Mouse (Mus musculus) heart, embryonic 10.5 days (tissue): Measurements from ENCODE around the gene Tmem129. TPM values are rescaled to one million over a fixed set of nuclear protein-coding genes. Genes with fewer than 3 reads are reported as not detected.
A peak's percentile ranks its signal among the peaks of the same experiment; 100 is the strongest.

Experiments used
- DNase-seq: peaks from one replicate; pipeline ENCODE4 v3.0.0-alpha.2; 2017; ENCODE audit warnings: low spot score
- H3K27ac ChIP-seq: fragments of 300-500 bp; sonication (generic); 2 replicates; pipeline ENCODE4 v1.5.1; 2016; ENCODE audit warnings: mild to moderate bottlenecking
- H3K27me3 ChIP-seq: fragments of 300-500 bp; sonication (generic); 2 replicates; pipeline ENCODE4 v1.6.1; 2016; ENCODE audit warnings: mild to moderate bottlenecking; ENCODE audit not compliant: poor library complexity, insufficient read depth, severe bottlenecking
- H3K36me3 ChIP-seq: fragments of 300-500 bp; sonication (generic); 2 replicates; pipeline ENCODE4 v1.6.1; 2016; ENCODE audit warnings: mild to moderate bottlenecking, moderate library complexity
- H3K4me1 ChIP-seq: fragments of 300-500 bp; sonication (generic); 2 replicates; pipeline ENCODE4 v1.6.1; 2016; ENCODE audit warnings: mild to moderate bottlenecking
- H3K4me3 ChIP-seq: fragments of 300-500 bp; sonication (generic); 2 replicates; pipeline ENCODE4 v1.5.1; 2016; ENCODE audit warnings: mild to moderate bottlenecking, moderate library complexity
- H3K9me3 ChIP-seq: fragments of 300-500 bp; sonication (generic); 2 replicates; pipeline ENCODE4 v1.6.1; 2016; ENCODE audit warnings: mild to moderate bottlenecking, moderate library complexity
- WGBS: fragments of 180-500 bp; shearing (Covaris S2); methylation state at CpG from one replicate; pipeline ENCODE4 v1.1.7; 2016; 5-methylcytosine and 5-hydroxymethylcytosine counted together
- polyA plus RNA-seq: library from polyadenylated mRNA; unstranded; fragments of >200 nt; fragmentation: Nextera tagmentation; extraction: Ambion mirVana; gene quantifications from 2 replicates; pipeline ENCODE4 v1.2.1, GENCODE M21; 2016

Tmem129 gene
- polyA plus RNA-seq, 1 experiment from 2014 or later: 37.7 TPM

GRCm38 (mm10) chr5:33627968-33628367 lies 30.2 kb downstream of the Tmem129 start:
- 0 out of 2 replicates have a peak, but pooled peaks cover 10% of the 10 kb centered on the region for H3K36me3 ChIP-seq
- 50% methylated on average over 4 of the region's 4 CpGs for WGBS
- DNase-seq: no peak
- H3K4me3 ChIP-seq: peak overlapping the region; percentile 77
- peak overlapping the region; percentile 95; the same call in 1 of the 2 replicates for H3K27ac ChIP-seq
- no peaks in the 10 kb centered on the region for H3K9me3 ChIP-seq
- peaks cover 17% of the 10 kb centered on the region for H3K4me1 ChIP-seq
- no peaks in the 10 kb centered on the region for H3K27me3 ChIP-seq

GRCm38 (mm10) chr5:33623766-33624165 lies 34.5 kb downstream of the Tmem129 start:
- no peak for DNase-seq
- 0 out of 2 replicates have a peak, but pooled peaks cover 10% of the 10 kb centered on the region for H3K36me3 ChIP-seq
- no peaks in the 10 kb centered on the region for H3K9me3 ChIP-seq
- WGBS: 68% methylated on average over 3 of the region's 3 CpGs
- H3K4me3 ChIP-seq: no peak overlapping the region
- H3K27ac ChIP-seq: no peak overlapping the region
- no peaks in the 10 kb centered on the region for H3K27me3 ChIP-seq
- peaks cover 8% of the 10 kb centered on the region for H3K4me1 ChIP-seq

- H3K27me3 ChIP-seq: no peaks in the 10 kb centered on the region
- peaks cover 1% of the 10 kb centered on the region; the same call in 1 of the 2 replicates for H3K4me1 ChIP-seq
- DNase-seq: no peak
- H3K9me3 ChIP-seq: no peaks in the 10 kb centered on the region
- H3K4me3 ChIP-seq: no peak overlapping the region
- H3K36me3 ChIP-seq: 0 out of 2 replicates have a peak, but pooled peaks cover 10% of the 10 kb centered on the region
- WGBS: 87% methylated on average over 2 of the region's 2 CpGs
- H3K27ac ChIP-seq: no peak overlapping the region
Measured at GRCm38 (mm10) chr5:33622671-33623070, 35.5 kb downstream of the Tmem129 start.

GRCm38 (mm10) chr5:33614391-33614790 lies 43.8 kb downstream of the Tmem129 start:
- Histone ChIP-seq H3K27me3 (no peaks in the 10 kb centered on the region), H3K4me1 (peaks cover 7% of the 10 kb centered on the region), H3K27ac (no peak overlapping the region), H3K36me3 (peaks cover 37% of the 10 kb centered on the region), H3K4me3 (no peak overlapping the region), H3K9me3 (no peaks in the 10 kb centered on the region)
- no peak for DNase-seq
- WGBS: 87% methylated on average over 6 of the region's 6 CpGs

GRCm38 (mm10) chr5:33611795-33612194 lies 46.4 kb downstream of the Tmem129 start:
- H3K4me3 ChIP-seq: no peak overlapping the region
- WGBS: 100% methylated on average over 1 of the region's 1 CpGs
- no peak overlapping the region for H3K27ac ChIP-seq
- peaks cover 63% of the 10 kb centered on the region for H3K36me3 ChIP-seq
- no peaks in the 10 kb centered on the region for H3K9me3 ChIP-seq
- H3K27me3 ChIP-seq: no peaks in the 10 kb centered on the region
- H3K4me1 ChIP-seq: peaks cover 5% of the 10 kb centered on the region
- no peak for DNase-seq

- no peak overlapping the region for H3K4me3 ChIP-seq
- no peak overlapping the region for H3K27ac ChIP-seq
- H3K36me3 ChIP-seq: peaks cover 77% of the 10 kb centered on the region
- no peaks in the 10 kb centered on the region for H3K27me3 ChIP-seq
- H3K9me3 ChIP-seq: no peaks in the 10 kb centered on the region
- DNase-seq: no peak
- H3K4me1 ChIP-seq: no peaks in the 10 kb centered on the region
- WGBS: 79% methylated on average over 1 of the region's 1 CpGs
Measured at GRCm38 (mm10) chr5:33609226-33609625, 49.0 kb downstream of the Tmem129 start.

GRCm38 (mm10) chr5:33607434-33607833 lies 50.8 kb downstream of the Tmem129 start:
- 95% methylated on average over 15 of the region's 15 CpGs for WGBS
- H3K4me3 ChIP-seq: no peak overlapping the region
- no peaks in the 10 kb centered on the region for H3K27me3 ChIP-seq
- peaks cover 72% of the 10 kb centered on the region for H3K36me3 ChIP-seq
- H3K9me3 ChIP-seq: no peaks in the 10 kb centered on the region
- no peak for DNase-seq
- H3K27ac ChIP-seq: no peak overlapping the region
- H3K4me1 ChIP-seq: no peaks in the 10 kb centered on the region

- WGBS: 86% methylated on average over 7 of the region's 7 CpGs
- H3K36me3 ChIP-seq: peaks cover 68% of the 10 kb centered on the region
Measured at GRCm38 (mm10) chr5:33606631-33607030, 51.6 kb downstream of the Tmem129 start.

GRCm38 (mm10) chr5:33605314-33605713 lies 52.9 kb downstream of the Tmem129 start:
- no peak for DNase-seq
- peaks cover 75% of the 10 kb centered on the region for H3K36me3 ChIP-seq
- H3K4me1 ChIP-seq: no peaks in the 10 kb centered on the region
- WGBS: 87% methylated on average over 5 of the region's 5 CpGs
- no peaks in the 10 kb centered on the region for H3K27me3 ChIP-seq
- H3K4me3 ChIP-seq: no peak overlapping the region
- no peaks in the 10 kb centered on the region for H3K9me3 ChIP-seq
- H3K27ac ChIP-seq: no peak overlapping the region

More at GRCm38 (mm10) chr5:33606631-33607030, 51.6 kb downstream of the Tmem129 start:
- H3K27ac ChIP-seq: no peak overlapping the region
- H3K27me3 ChIP-seq: no peaks in the 10 kb centered on the region
- DNase-seq: no peak
- H3K4me3 ChIP-seq: no peak overlapping the region
- no peaks in the 10 kb centered on the region for H3K9me3 ChIP-seq
- no peaks in the 10 kb centered on the region for H3K4me1 ChIP-seq

Other genes with a start within 250 kb of the Tmem129 start
- gene Nkx1-1, start 224.4 kb downstream of the Tmem129 start, polyA plus RNA-seq: not detected in 2 replicates
- gene Fam53a, start 28.8 kb downstream of the Tmem129 start, polyA plus RNA-seq: 65.4 and 67.4 TPM in 2 replicates
- 0.79 and 1.2 TPM in 2 replicates for gene Gm9903, start 28.5 kb downstream of the Tmem129 start, polyA plus RNA-seq
- gene Slbp, start 5.8 kb downstream of the Tmem129 start, polyA plus RNA-seq: 173 and 225 TPM in 2 replicates
- gene Tacc3, start 288 bp downstream of the Tmem129 start, polyA plus RNA-seq: 185 and 235 TPM in 2 replicates
- 5.8 and 8.6 TPM in 2 replicates for gene Fgfr3, start 63.3 kb upstream of the Tmem129 start, polyA plus RNA-seq
- 53.2 and 56.3 TPM in 2 replicates for gene Letm1, start 124.4 kb upstream of the Tmem129 start, polyA plus RNA-seq
- gene Nsd2, start 162.3 kb upstream of the Tmem129 start, polyA plus RNA-seq: 45.7 and 48.7 TPM in 2 replicates